Mouse (Mus musculus): Measurements from ENCODE around the gene Cgref1. TPM values are rescaled to one million over a fixed set of nuclear protein-coding genes. Genes with fewer than 3 reads are reported as not detected.

Cgref1 gene
- 4.2 and 5.1 TPM in 2 replicates for polyA plus RNA-seq (2016; fragmentation: Nextera tagmentation; extraction: Ambion mirVana)

- Histone ChIP-seq H3K27ac (no peak within 1 kb of the TSS), H3K4me1 (peaks cover 16% of the 10 kb centered on the region), H3K4me3 (peak within 1 kb of the TSS; percentile 48), H3K4me2 (peak within 1 kb of the TSS; percentile 72), H3K9me3 (replicated peaks) (no peaks in the 10 kb centered on the region), H3K27me3 (replicated peaks) (peaks cover 22% of the 10 kb centered on the region), H3K9ac (peak within 1 kb of the TSS; percentile 57), H3K36me3 (no peaks in the 10 kb centered on the region)
- 8% methylated on average over 44 of the region's 44 CpGs for WGBS (ENCODE audit: insufficient replicate concordance)
- ATAC-seq = peak; percentile 41; the same call in 1 of the 2 replicates
These were observed at the start of gene Cgref1 for GRCm38 (mm10) chr5:30944956-30945781. Gene Cgref1, minus strand, starts transcription at chr5:30945591.

GRCm38 (mm10) chr5:30994074-30994473 lies 48.7 kb upstream of the Cgref1 start:
- WGBS (ENCODE audit: insufficient replicate concordance) = 46% methylated on average over 3 of the region's 3 CpGs
- Histone ChIP-seq H3K4me2 (no peak overlapping the region), H3K9me3 (replicated peaks) (no peaks in the 10 kb centered on the region), H3K27me3 (replicated peaks) (peaks cover 11% of the 10 kb centered on the region; the same call in 1 of the 2 replicates), H3K4me1 (no peaks in the 10 kb centered on the region), H3K9ac (no peak overlapping the region), H3K4me3 (no peak overlapping the region), H3K27ac (no peak overlapping the region), H3K36me3 (no peaks in the 10 kb centered on the region)
- ATAC-seq = no peak

GRCm38 (mm10) chr5:30992980-30993676 lies 47.7 kb upstream of the Cgref1 start:
- H3K9ac ChIP-seq = no peak overlapping the region
- WGBS (ENCODE audit: insufficient replicate concordance) = 55% methylated on average over 5 of the region's 5 CpGs
- H3K4me1 ChIP-seq = no peaks in the 10 kb centered on the region
- H3K9me3 ChIP-seq (replicated peaks) = no peaks in the 10 kb centered on the region
- peaks cover 11% of the 10 kb centered on the region; the same call in 1 of the 2 replicates for H3K27me3 ChIP-seq (replicated peaks)
- H3K36me3 ChIP-seq = no peaks in the 10 kb centered on the region
- no peak overlapping the region for H3K4me2 ChIP-seq
- no peak for ATAC-seq
- H3K4me3 ChIP-seq = no peak overlapping the region
- H3K27ac ChIP-seq = no peak overlapping the region

GRCm38 (mm10) chr5:30982357-30982756 lies 37.0 kb upstream of the Cgref1 start:
- H3K4me3 ChIP-seq = no peak overlapping the region
- H3K4me1 ChIP-seq = no peaks in the 10 kb centered on the region
- H3K36me3 ChIP-seq = no peaks in the 10 kb centered on the region
- no peak overlapping the region for H3K9ac ChIP-seq
- no peak overlapping the region for H3K27ac ChIP-seq
- H3K27me3 ChIP-seq (replicated peaks) = no peaks in the 10 kb centered on the region
- no peaks in the 10 kb centered on the region for H3K9me3 ChIP-seq (replicated peaks)
- no peak overlapping the region for H3K4me2 ChIP-seq
- 26% methylated on average over 2 of the region's 2 CpGs for WGBS (ENCODE audit: insufficient replicate concordance)
- no peak for ATAC-seq

GRCm38 (mm10) chr5:30974870-30975656 lies 29.7 kb upstream of the Cgref1 start:
- peaks cover 4% of the 10 kb centered on the region for H3K4me1 ChIP-seq
- no peaks in the 10 kb centered on the region for H3K36me3 ChIP-seq
- H3K9me3 ChIP-seq (replicated peaks) = no peaks in the 10 kb centered on the region
- ATAC-seq = no peak
- no peak overlapping the region for H3K9ac ChIP-seq
- H3K27me3 ChIP-seq (replicated peaks) = peaks cover 6% of the 10 kb centered on the region; the same call in 1 of the 2 replicates
- WGBS (ENCODE audit: insufficient replicate concordance) = 66% methylated on average over 9 of the region's 9 CpGs
- no peak overlapping the region for H3K4me3 ChIP-seq
- H3K27ac ChIP-seq = no peak overlapping the region
- no peak overlapping the region for H3K4me2 ChIP-seq

GRCm38 (mm10) chr5:30969440-30969839 lies 24.0 kb upstream of the Cgref1 start:
- WGBS (ENCODE audit: insufficient replicate concordance) = 28% methylated on average over 2 of the region's 2 CpGs
- no peak overlapping the region for H3K4me2 ChIP-seq
- no peak overlapping the region for H3K27ac ChIP-seq
- H3K4me3 ChIP-seq = no peak overlapping the region
- peaks cover 8% of the 10 kb centered on the region; the same call in 1 of the 2 replicates for H3K27me3 ChIP-seq (replicated peaks)
- no peak overlapping the region for H3K9ac ChIP-seq
- peaks cover 16% of the 10 kb centered on the region for H3K4me1 ChIP-seq
- no peaks in the 10 kb centered on the region for H3K36me3 ChIP-seq
- ATAC-seq = peak; percentile 65
- H3K9me3 ChIP-seq (replicated peaks) = no peaks in the 10 kb centered on the region

GRCm38 (mm10) chr5:30968416-30968815 lies 23.0 kb upstream of the Cgref1 start, which contains the start of gene Tcf23:
Gene Tcf23, plus strand, starts transcription at chr5:30968662.
- no peak for ATAC-seq
- no peak within 1 kb of the TSS for H3K4me2 ChIP-seq
- WGBS (ENCODE audit: insufficient replicate concordance) = 64% methylated on average over 8 of the region's 8 CpGs
- no peak within 1 kb of the TSS for H3K27ac ChIP-seq
- peaks cover 8% of the 10 kb centered on the region; the same call in 1 of the 2 replicates for H3K27me3 ChIP-seq (replicated peaks)
- H3K9me3 ChIP-seq (replicated peaks) = no peaks in the 10 kb centered on the region
- H3K4me1 ChIP-seq = peaks cover 16% of the 10 kb centered on the region
- H3K4me3 ChIP-seq = no peak within 1 kb of the TSS
- no peak within 1 kb of the TSS for H3K9ac ChIP-seq
- no peaks in the 10 kb centered on the region for H3K36me3 ChIP-seq

- no peak overlapping the region for H3K4me3 ChIP-seq
- no peak overlapping the region for H3K4me2 ChIP-seq
- H3K4me1 ChIP-seq = peaks cover 23% of the 10 kb centered on the region
- H3K36me3 ChIP-seq = no peaks in the 10 kb centered on the region
- H3K9me3 ChIP-seq (replicated peaks) = no peaks in the 10 kb centered on the region
- no peak overlapping the region for H3K9ac ChIP-seq
- H3K27me3 ChIP-seq (replicated peaks) = peaks cover 8% of the 10 kb centered on the region; the same call in 1 of the 2 replicates
- 64% methylated on average over 4 of the region's 4 CpGs for WGBS (ENCODE audit: insufficient replicate concordance)
- H3K27ac ChIP-seq = no peak overlapping the region
- 0 out of 2 replicates have a peak, but pooled peaks have one; percentile 24 for ATAC-seq
These were observed 20.8 kb upstream of the Cgref1 start for GRCm38 (mm10) chr5:30966189-30966588.

GRCm38 (mm10) chr5:30963916-30964315 lies 18.5 kb upstream of the Cgref1 start:
- Histone ChIP-seq H3K4me3 (no peak overlapping the region), H3K4me1 (peaks cover 21% of the 10 kb centered on the region), H3K27ac (no peak overlapping the region), H3K4me2 (no peak overlapping the region), H3K9me3 (replicated peaks) (no peaks in the 10 kb centered on the region), H3K27me3 (replicated peaks) (no peaks in the 10 kb centered on the region), H3K9ac (no peak overlapping the region), H3K36me3 (peaks cover 2% of the 10 kb centered on the region; the same call in 1 of the 2 replicates)
- WGBS (ENCODE audit: insufficient replicate concordance) = 58% methylated on average over 3 of the region's 3 CpGs
- ATAC-seq = no peak

GRCm38 (mm10) chr5:30961545-30962505 lies 16.4 kb upstream of the Cgref1 start:
- Histone ChIP-seq H3K9ac (no peak overlapping the region), H3K4me1 (peaks cover 38% of the 10 kb centered on the region), H3K9me3 (replicated peaks) (no peaks in the 10 kb centered on the region), H3K4me2 (no peak overlapping the region), H3K36me3 (peaks cover 21% of the 10 kb centered on the region), H3K27me3 (replicated peaks) (no peaks in the 10 kb centered on the region), H3K4me3 (no peak overlapping the region), H3K27ac (peak overlapping the region; percentile 22; the same call in 1 of the 2 replicates)
- ATAC-seq = no peak
- WGBS (ENCODE audit: insufficient replicate concordance) = 33% methylated on average over 10 of the region's 10 CpGs
